Mouse (Mus musculus) cerebellum, adult 2 months (tissue): Measurements from ENCODE around the gene Med23. TPM values are rescaled to one million over a fixed set of nuclear protein-coding genes. Genes with fewer than 3 reads are reported as not detected.

ENCODE experiments used
- DNase-seq, 2 experiments: peaks; one replicate each; pipeline ENCODE4 v3.0.0; 2021
- H3K27ac ChIP-seq: fragments of 200-500 bp; 2 replicates; pipeline ENCODE4 v1.5.1; 2012; ENCODE audit warnings: low read length, control low read depth, inconsistent platforms; ENCODE audit not compliant: insufficient read depth
- H3K27me3 ChIP-seq: fragments of 200-500 bp; 2 replicates; pipeline ENCODE4 v1.6.1; 2012; ENCODE audit warnings: inconsistent platforms, mild to moderate bottlenecking, low read length, moderate library complexity; ENCODE audit not compliant: control insufficient read depth, insufficient read depth
- H3K4me1 ChIP-seq: fragments of 200-500 bp; 2 replicates; pipeline ENCODE4 v1.6.1; 2011; ENCODE audit warnings: low read length; ENCODE audit not compliant: control insufficient read depth, insufficient read depth
- H3K4me3 ChIP-seq: fragments of 200-500 bp; replicated peaks from 2 replicates; pipeline ENCODE3; 2011; ENCODE audit warnings: mild to moderate bottlenecking, low read depth, low read length, control low read depth; ENCODE audit not compliant: insufficient read depth
- CTCF ChIP-seq: fragments of 200-500 bp; IDR thresholded peaks from 2 replicates; pipeline ENCODE4 v1.5.1; 2011; ENCODE audit warnings: low read depth, mild to moderate bottlenecking, control low read depth, low read length, moderate library complexity, borderline replicate concordance; ENCODE audit not compliant: insufficient read depth
- POLR2A ChIP-seq: fragments of 200-500 bp; IDR thresholded peaks from 2 replicates; pipeline ENCODE4 v1.6.1; 2011; ENCODE audit warnings: low read length, control low read depth, borderline replicate concordance; ENCODE audit not compliant: insufficient read depth
- whole genome bisulfite sequencing: fragments of 180-500 bp; shearing (Covaris S2); methylation state at CpG from one replicate; pipeline ENCODE4 v1.1.7; 2018; 5-methylcytosine and 5-hydroxymethylcytosine counted together
- polyA plus RNA-seq: library from polyadenylated mRNA; depleted of rRNA; stranded (reverse); fragments of >200 nt; gene quantifications from 2 replicates; pipeline ENCODE4 v1.2.3, GENCODE M21; 2012

The Med23 gene
- polyA plus RNA-seq, 1 experiment, result 32.1 TPM

DNA sequence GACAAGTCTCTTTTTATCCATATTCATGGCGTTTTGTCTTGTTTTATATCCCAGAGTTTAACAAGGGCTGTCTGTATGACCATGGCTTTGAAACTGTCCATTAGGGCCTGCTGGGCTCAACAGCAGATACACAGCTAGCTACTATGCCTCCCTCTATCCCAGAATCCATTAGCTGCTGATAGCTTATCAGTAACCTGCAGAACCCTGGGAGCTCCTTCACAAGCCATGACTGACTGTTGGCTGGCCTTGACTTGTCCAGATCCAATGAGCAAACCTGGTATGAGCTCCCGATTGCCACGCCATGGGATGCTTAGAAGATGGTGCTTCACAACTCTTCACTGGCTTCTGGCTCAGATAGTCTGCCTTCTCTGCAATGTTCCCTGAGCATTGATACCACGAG is 29.0 kb upstream of the Med23 start:
- 94% methylated on average over 4 of the region's 4 CpGs for WGBS
- no peaks in the 10 kb centered on the region for H3K4me1 ChIP-seq
- no peaks in the 10 kb centered on the region; the same call in 1 of the 2 replicates for H3K27me3 ChIP-seq
- H3K4me3 ChIP-seq, result no peak overlapping the region
- H3K27ac ChIP-seq, result no peak overlapping the region
- DNase-seq, result no peak
- no peak for TF ChIP-seq POLR2A
- no peak for TF ChIP-seq CTCF

DNA sequence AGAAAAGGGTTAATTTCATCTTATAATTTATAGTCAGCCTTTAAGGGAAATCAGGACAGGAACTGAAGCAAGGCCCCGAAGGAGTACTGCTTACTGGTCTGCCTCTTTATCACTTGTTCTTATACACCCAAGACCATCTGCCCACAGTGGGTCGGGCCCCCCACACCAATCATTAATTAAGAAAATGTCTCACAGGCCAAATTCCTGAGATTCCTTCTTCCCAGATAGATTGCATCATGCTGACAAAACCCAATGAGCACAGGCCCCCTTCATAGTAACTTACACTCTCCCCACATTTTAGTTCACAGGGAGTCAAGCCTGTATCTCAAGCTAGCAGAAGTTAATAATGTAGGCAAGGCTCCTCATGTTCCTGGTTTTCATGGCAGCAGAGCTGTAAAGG is 27.8 kb upstream of the Med23 start:
- 59% methylated on average over 2 of the region's 2 CpGs for WGBS
- no peak for DNase-seq
- Histone ChIP-seq H3K4me3 (no peak overlapping the region), H3K27me3 (no peaks in the 10 kb centered on the region), H3K4me1 (no peaks in the 10 kb centered on the region), H3K27ac (no peak overlapping the region)
- TF ChIP-seq POLR2A (no peak), CTCF (no peak)

DNA sequence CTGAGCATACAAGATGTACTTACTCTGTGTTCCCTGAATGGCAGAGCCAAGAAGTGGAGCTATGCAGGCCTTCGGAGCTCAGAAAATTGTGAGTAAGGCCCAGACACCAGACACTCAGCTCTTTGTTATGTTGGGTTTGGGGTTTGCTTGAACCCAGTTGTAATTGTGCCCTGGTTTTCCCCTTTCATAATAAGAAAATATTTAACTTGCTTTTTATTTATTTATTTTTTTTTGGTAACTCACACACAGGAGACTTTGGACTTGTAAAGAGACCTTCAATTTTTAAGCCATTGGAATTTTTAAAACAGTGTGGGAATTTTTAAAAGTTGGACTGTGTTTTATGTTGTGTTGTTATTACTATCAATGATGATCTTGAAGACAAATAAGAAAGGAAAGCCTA is 27.1 kb upstream of the Med23 start, which contains the start of gene Enpp3:
Gene Enpp3, minus strand, starts transcription at position 148 of the 400 bp plus-strand sequence.
- no peak within 1 kb of the TSS for H3K27ac ChIP-seq

DNA sequence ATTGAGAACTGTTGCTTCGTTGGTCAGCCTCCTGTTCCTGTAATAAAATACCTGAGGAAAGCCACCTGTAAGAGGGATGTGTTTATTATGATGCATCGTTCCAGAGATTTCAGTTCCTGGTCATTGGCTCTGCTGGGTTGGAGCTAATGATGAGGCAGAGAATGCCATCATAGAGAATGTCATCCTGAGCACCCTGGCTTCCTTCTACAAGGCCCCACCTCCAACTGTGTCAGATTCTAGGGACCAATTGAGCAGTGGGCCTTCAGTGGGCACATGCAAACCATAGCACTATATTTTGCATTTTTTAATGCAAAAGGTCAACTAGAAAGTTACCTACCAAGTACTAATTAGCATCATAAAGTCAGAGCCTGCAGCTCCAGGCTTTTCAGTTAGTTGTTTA is 6.6 kb upstream of the Med23 start:
- TF ChIP-seq CTCF (no peak), POLR2A (no peak)
- WGBS, result 73% methylated on average over 2 of the region's 2 CpGs
- no peaks in the 10 kb centered on the region for H3K4me1 ChIP-seq
- DNase-seq, result no peak
- H3K27ac ChIP-seq, result no peak overlapping the region
- H3K4me3 ChIP-seq, result no peak overlapping the region
- H3K27me3 ChIP-seq, result no peaks in the 10 kb centered on the region

More for the DNA sequence above, 27.1 kb upstream of the Med23 start, which contains the start of gene Enpp3:
- no peaks in the 10 kb centered on the region for H3K27me3 ChIP-seq
- H3K4me3 ChIP-seq, result no peak within 1 kb of the TSS
- TF ChIP-seq CTCF (no peak), POLR2A (no peak)
- whole genome bisulfite sequencing, result 85% methylated on average over 1 of the region's 1 CpGs
- H3K4me1 ChIP-seq, result no peaks in the 10 kb centered on the region
- no peak for DNase-seq

DNA sequence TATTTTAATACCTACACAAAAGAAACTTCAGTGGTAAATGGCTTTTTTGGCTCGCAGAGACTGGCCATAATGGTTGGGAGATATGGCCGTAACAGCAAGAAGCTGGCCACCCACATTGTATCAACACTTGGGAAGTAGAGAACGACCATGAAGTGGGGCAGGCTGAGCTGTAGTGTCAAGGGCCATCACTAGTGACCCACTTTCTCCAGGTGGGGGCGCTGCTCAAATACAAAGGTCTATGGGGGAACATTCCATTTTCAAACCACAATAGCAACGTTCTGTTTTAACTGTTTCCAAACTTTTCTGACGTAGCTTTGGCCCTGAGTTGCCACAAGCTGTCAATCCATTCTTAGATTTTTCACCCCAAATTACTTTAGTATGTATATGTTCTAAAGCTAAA is 5.4 kb upstream of the Med23 start:
- Histone ChIP-seq H3K27ac (no peak overlapping the region), H3K4me3 (no peak overlapping the region), H3K27me3 (no peaks in the 10 kb centered on the region), H3K4me1 (no peaks in the 10 kb centered on the region)
- TF ChIP-seq POLR2A (no peak), CTCF (no peak)
- no peak for DNase-seq
- WGBS, result 63% methylated on average over 6 of the region's 6 CpGs

DNA sequence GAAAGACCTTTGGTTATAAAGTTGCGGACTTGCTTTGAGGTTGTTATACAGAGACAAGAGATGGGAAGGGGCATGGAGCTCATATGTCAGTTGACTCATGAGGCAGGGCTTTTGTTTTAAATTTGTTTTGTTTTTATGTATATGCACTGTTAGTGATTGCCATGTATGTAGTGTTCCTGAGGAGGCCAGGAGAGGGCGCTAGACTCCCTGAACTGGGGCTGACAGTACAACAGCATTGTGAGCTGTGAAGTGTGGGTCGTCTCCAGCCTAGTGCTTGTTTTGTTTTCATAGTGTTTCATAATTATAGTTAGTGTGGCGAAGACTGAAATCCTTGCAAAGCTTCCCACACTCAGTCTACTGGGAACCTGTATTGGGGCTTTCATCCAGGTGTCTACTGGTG is 3.8 kb downstream of the Med23 start:
- no peaks in the 10 kb centered on the region for H3K27me3 ChIP-seq

DNA sequence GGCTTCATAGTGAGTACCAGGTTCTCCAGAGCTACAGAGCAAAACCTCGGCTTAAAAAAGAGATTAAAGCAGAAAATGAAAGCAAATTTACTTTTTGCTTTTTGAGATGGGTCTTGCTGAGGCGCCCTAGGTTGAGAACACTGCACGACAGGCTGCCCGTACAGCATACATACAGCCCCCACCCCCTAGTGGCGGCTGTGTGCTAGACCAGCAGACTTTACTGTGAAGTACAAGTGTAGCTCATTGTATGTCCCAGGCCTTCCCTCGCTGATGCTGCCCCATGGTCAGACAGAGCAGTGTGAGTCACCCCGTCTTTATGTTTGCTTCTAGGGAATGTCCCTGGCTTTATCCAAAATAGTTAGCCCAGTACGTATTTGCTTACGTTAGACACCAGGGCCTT is 16.2 kb downstream of the Med23 start:
- 82% methylated on average over 9 of the region's 9 CpGs for WGBS
- no peak for TF ChIP-seq CTCF
- TF ChIP-seq POLR2A, result no peak
- H3K27ac ChIP-seq, result no peak overlapping the region
- H3K4me1 ChIP-seq, result peaks cover 3% of the 10 kb centered on the region
- H3K27me3 ChIP-seq, result no peaks in the 10 kb centered on the region
- no peak overlapping the region for H3K4me3 ChIP-seq
- DNase-seq, result no peak

More for the DNA sequence above, 3.8 kb downstream of the Med23 start:
- H3K4me3 ChIP-seq, result no peak overlapping the region
- TF ChIP-seq CTCF (peak; percentile 32; the same call in 1 of the 2 replicates), POLR2A (no peak)
- no peak for DNase-seq
- H3K27ac ChIP-seq, result no peak overlapping the region
- no peaks in the 10 kb centered on the region for H3K4me1 ChIP-seq
- 78% methylated on average over 4 of the region's 4 CpGs for WGBS

DNA sequence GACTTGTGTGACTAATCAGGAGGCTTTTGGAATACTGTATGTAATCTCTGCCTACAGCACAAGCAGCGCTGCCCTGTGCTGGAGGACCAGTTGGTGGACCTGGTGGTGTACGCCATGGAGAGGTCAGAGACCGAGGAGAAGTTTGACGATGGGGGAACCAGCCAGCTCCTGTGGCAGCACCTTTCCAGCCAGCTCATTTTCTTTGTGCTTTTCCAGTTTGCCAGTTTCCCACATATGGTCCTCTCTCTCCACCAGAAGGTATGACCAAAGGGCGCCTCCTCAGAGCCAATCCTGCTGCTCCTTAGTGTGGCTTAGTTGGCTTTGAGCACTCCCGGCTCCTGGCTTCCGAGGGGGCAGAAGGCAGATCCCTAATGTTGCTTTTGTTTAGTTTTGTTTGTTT is 18.6 kb downstream of the Med23 start:
- Histone ChIP-seq H3K27me3 (no peaks in the 10 kb centered on the region), H3K4me3 (no peak overlapping the region), H3K4me1 (peaks cover 3% of the 10 kb centered on the region), H3K27ac (peak overlapping the region; percentile 25; the same call in 1 of the 2 replicates)
- TF ChIP-seq CTCF (no peak), POLR2A (no peak)
- WGBS, result 57% methylated on average over 7 of the region's 7 CpGs
- peak; percentile 58 to 75 for DNase-seq

DNA sequence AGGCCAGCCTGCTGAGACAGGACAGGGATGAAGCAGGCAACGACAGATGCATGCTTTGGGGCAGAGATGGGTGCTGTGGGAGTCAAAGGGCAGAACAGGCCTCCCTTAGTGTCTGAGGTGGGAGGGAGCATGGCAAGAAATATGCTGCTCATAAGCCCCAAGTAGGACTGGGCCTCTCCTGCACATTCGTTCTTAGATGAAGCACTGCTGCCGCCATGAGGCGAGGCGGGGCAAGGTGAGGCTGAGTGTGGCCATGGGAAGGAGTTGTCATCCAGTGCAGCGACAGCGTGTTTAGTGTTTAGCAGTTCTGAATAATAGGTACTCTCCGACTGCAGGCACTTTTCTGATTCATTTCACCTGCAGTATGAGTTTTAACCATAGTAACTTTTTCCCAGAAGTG is 26.1 kb downstream of the Med23 start:
- H3K4me3 ChIP-seq, result no peak overlapping the region
- H3K27ac ChIP-seq, result no peak overlapping the region
- H3K4me1 ChIP-seq, result no peaks in the 10 kb centered on the region
- peak; percentile 30 to 51 for DNase-seq
- H3K27me3 ChIP-seq, result no peaks in the 10 kb centered on the region
- no peak for TF ChIP-seq POLR2A
- TF ChIP-seq CTCF, result peak; percentile 29; the same call in 1 of the 2 replicates
- WGBS, result 87% methylated on average over 8 of the region's 8 CpGs
